Mouse (Mus musculus): ENCODE measurements around the gene Hspb7. TPM values are rescaled to one million over a fixed set of nuclear protein-coding genes. Genes with fewer than 3 reads are reported as not detected.
A peak's percentile ranks its signal among the peaks of the same experiment; 100 is the strongest.

The Hspb7 gene
- total and polyA plus RNA-seq, 3 experiments = 1,028 to 1,498 (median 1,066) TPM

- Histone ChIP-seq H3K4me3 (no peak overlapping the region), H3K9ac (ENCODE audit: low read depth, low read length) (no peak overlapping the region), H3K27me3 (ENCODE audit: control insufficient read depth, insufficient read depth, low read length) (no peaks in the 10 kb centered on the region), H3K79me2 (replicated peaks; ENCODE audit: control insufficient read depth, insufficient read depth, low read length) (no peaks in the 10 kb centered on the region), H3K36me3 (ENCODE audit: control insufficient read depth, insufficient read depth, low read length) (no peaks in the 10 kb centered on the region), H3K27ac (no peak overlapping the region), H3K4me1 (ENCODE audit: control insufficient read depth, insufficient read depth, low read length) (no peaks in the 10 kb centered on the region)
- intact Hi-C loops (cut with DNase I) = no loop called here
- TF ChIP-seq EP300 (IDR thresholded peaks at IDR 0.05; ENCODE audit: insufficient read depth, low read depth, low read length) = no peak
- TF ChIP-seq POLR2A (IDR thresholded peaks at IDR 0.05; ENCODE audit: insufficient read depth, low read depth, low read length) = no peak
- TF ChIP-seq CTCF (IDR thresholded peaks at IDR 0.05) = no peak
- DNase-seq = peak in 1 of 2 experiments; percentile 45
- WGBS = 65% methylated on average over 19 of the region's 19 CpGs
Observed at GRCm38 (mm10) chr4:141474431-141474830, 53.9 kb downstream of the Hspb7 start.

Other genes with a start within 250 kb of the Hspb7 start
- under 1 TPM; 0.42 to 0.52 TPM for gene Rsg1, start 206.8 kb upstream of the Hspb7 start, total RNA-seq (2021)
- 0.88 and 1.1 TPM in 2 replicates for gene Rsg1, start 206.8 kb upstream of the Hspb7 start, polyA plus RNA-seq (2012; rRNA removed)
- gene Arhgef19, start 181.3 kb upstream of the Hspb7 start, total RNA-seq (2021) = 10 to 100 TPM; 37.7 to 40.1 TPM
- 22.4 and 39.6 TPM in 2 replicates for gene Arhgef19, start 181.3 kb upstream of the Hspb7 start, polyA plus RNA-seq (2012; rRNA removed)
- 1 to 10 TPM; 5.5 to 7.7 TPM for gene Epha2, start 119.5 kb upstream of the Hspb7 start, total RNA-seq (2021)
- gene Epha2, start 119.5 kb upstream of the Hspb7 start, polyA plus RNA-seq (2012; rRNA removed) = 7.0 and 8.7 TPM in 2 replicates
- gene Fam131c, start 52.6 kb upstream of the Hspb7 start, total RNA-seq (2021) = 1 to 10 TPM; 2.0 to 2.2 TPM
- 0.29 and 2.9 TPM in 2 replicates for gene Fam131c, start 52.6 kb upstream of the Hspb7 start, polyA plus RNA-seq (2012; rRNA removed)
- not detected for gene Clcnka, start 22.1 kb upstream of the Hspb7 start, total RNA-seq (2021)
- gene Clcnka, start 22.1 kb upstream of the Hspb7 start, polyA plus RNA-seq (2012; rRNA removed) = 0.04 TPM in 1 of 2 replicates, not detected in the other
- under 1 TPM; 0.43 to 0.57 TPM for gene Clcnkb, start 4.8 kb upstream of the Hspb7 start, total RNA-seq (2021)
- gene Clcnkb, start 4.8 kb upstream of the Hspb7 start, polyA plus RNA-seq (2012; rRNA removed) = 2.1 and 4.6 TPM in 2 replicates
- gene Srarp, start 15.3 kb downstream of the Hspb7 start, total RNA-seq (2021) = 1 to 10 TPM; 1.6 to 2.2 TPM
- 0.94 and 2.4 TPM in 2 replicates for gene Srarp, start 15.3 kb downstream of the Hspb7 start, polyA plus RNA-seq (2012; rRNA removed)
- 10 to 100 TPM; 22.9 to 26.4 TPM for gene Zbtb17, start 23.9 kb downstream of the Hspb7 start, total RNA-seq (2021)
- gene Zbtb17, start 23.9 kb downstream of the Hspb7 start, polyA plus RNA-seq (2012; rRNA removed) = 23.3 and 29.9 TPM in 2 replicates
- 10 to 100 TPM; 28.0 to 28.9 TPM for gene Spen, start 117.8 kb downstream of the Hspb7 start, total RNA-seq (2021)
- 10.7 and 11.5 TPM in 2 replicates for gene Spen, start 117.8 kb downstream of the Hspb7 start, polyA plus RNA-seq (2012; rRNA removed)
- 100 to 1,000 TPM; 236 to 263 TPM for gene Fblim1, start 185.3 kb downstream of the Hspb7 start, total RNA-seq (2021)
- gene Fblim1, start 185.3 kb downstream of the Hspb7 start, polyA plus RNA-seq (2012; rRNA removed) = 297 and 303 TPM in 2 replicates
- gene Tmem82, start 197.9 kb downstream of the Hspb7 start, total RNA-seq (2021) = 10 to 100 TPM; 16.5 to 20.2 TPM
- gene Tmem82, start 197.9 kb downstream of the Hspb7 start, polyA plus RNA-seq (2012; rRNA removed) = 35.5 and 36.6 TPM in 2 replicates
- gene Slc25a34, start 203.0 kb downstream of the Hspb7 start, total RNA-seq (2021) = 100 to 1,000 TPM; 118 to 132 TPM
- 183 and 258 TPM in 2 replicates for gene Slc25a34, start 203.0 kb downstream of the Hspb7 start, polyA plus RNA-seq (2012; rRNA removed)
- gene Plekhm2, start 244.1 kb downstream of the Hspb7 start, total RNA-seq (2021) = 100 to 1,000 TPM in 1 of 2 experiments, 10 to 100 TPM in 1; 95.2 to 126 TPM
- 111 and 144 TPM in 2 replicates for gene Plekhm2, start 244.1 kb downstream of the Hspb7 start, polyA plus RNA-seq (2012; rRNA removed)

Data from heart, adult 2 months (tissue).